Mouse (Mus musculus) limb, embryonic 15.5 days (tissue): Measurements from ENCODE around the gene Prl8a2. TPM values are rescaled to one million over a fixed set of nuclear protein-coding genes. Genes with fewer than 3 reads are reported as not detected.

Experiments used
- ATAC-seq: fragments of 200-750 bp; cut with Nextera tagmentation; 2 replicates; pipeline ENCODE4 v1.8.0; 2017; ENCODE audit warnings: low read depth, moderate TSS enrichment; ENCODE audit not compliant: insufficient number of reproducible peaks, low FRiP score, low TSS enrichment
- H3K27ac ChIP-seq: fragments of 300-500 bp; sonication (generic); 2 replicates; pipeline ENCODE4 v1.5.1; 2015; ENCODE audit warnings: moderate library complexity, mild to moderate bottlenecking, inconsistent platforms
- H3K27me3 ChIP-seq: fragments of 300-500 bp; sonication (generic); 2 replicates; pipeline ENCODE4 v1.6.1; 2015; ENCODE audit warnings: inconsistent platforms
- H3K36me3 ChIP-seq: fragments of 300-500 bp; sonication (generic); 2 replicates; pipeline ENCODE4 v1.6.1; 2015; ENCODE audit warnings: inconsistent platforms
- H3K4me1 ChIP-seq: fragments of 300-500 bp; sonication (generic); 2 replicates; pipeline ENCODE4 v1.6.1; 2015; ENCODE audit warnings: inconsistent platforms
- H3K4me2 ChIP-seq: fragments of 300-500 bp; sonication (generic); 2 replicates; pipeline ENCODE4 v1.6.1; 2015; ENCODE audit warnings: mild to moderate bottlenecking, inconsistent platforms
- H3K4me3 ChIP-seq: fragments of 300-500 bp; sonication (generic); 2 replicates; pipeline ENCODE4 v1.5.1; 2015; ENCODE audit warnings: mild to moderate bottlenecking, inconsistent platforms
- H3K9ac ChIP-seq: fragments of 300-500 bp; sonication (generic); 2 replicates; pipeline ENCODE4 v1.6.1; 2015; ENCODE audit warnings: inconsistent platforms
- H3K9me3 ChIP-seq: fragments of 300-500 bp; sonication (generic); 2 replicates; pipeline ENCODE4 v1.6.1; 2016; ENCODE audit warnings: inconsistent platforms
- WGBS: fragments of 180-500 bp; shearing (Covaris S2); methylation state at CpG from one replicate; pipeline ENCODE4 v1.1.7; 2015; 5-methylcytosine and 5-hydroxymethylcytosine counted together
- polyA plus RNA-seq: library from polyadenylated mRNA; unstranded; fragments of >200 nt; fragmentation: Nextera tagmentation; extraction: Ambion mirVana; gene quantifications from 2 replicates; pipeline ENCODE4 v1.2.1, GENCODE M21; 2015

Prl8a2 gene
- not detected in 2 replicates for polyA plus RNA-seq

DNA sequence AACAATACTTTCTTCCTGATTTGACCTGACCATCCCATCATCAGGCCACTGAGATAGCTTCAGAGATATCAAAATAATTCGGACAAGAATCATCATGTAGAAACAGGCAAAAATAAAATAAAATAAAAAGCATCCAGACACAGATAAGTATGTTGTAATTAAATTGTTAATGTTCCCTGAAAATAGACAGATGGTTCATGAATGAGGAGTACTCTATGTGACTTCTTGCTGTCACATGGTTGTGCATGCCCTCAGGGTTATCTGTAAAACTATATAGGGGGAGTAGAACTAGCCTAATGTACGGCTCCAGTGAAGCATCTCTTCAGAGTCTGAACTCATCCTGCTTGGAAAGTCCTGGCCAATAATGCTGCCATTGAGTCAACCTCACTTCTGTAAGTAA lies at the start of gene Prl8a2:
TSS of gene Prl8a2 (plus strand) at position 301 of the 400 bp plus-strand sequence.
- no peak within 1 kb of the TSS for H3K4me2 ChIP-seq
- no peaks in the 10 kb centered on the region for H3K27me3 ChIP-seq
- 69% methylated on average over 2 of the region's 2 CpGs for WGBS
- H3K36me3 ChIP-seq = no peaks in the 10 kb centered on the region
- ATAC-seq = no peak
- H3K4me1 ChIP-seq = no peaks in the 10 kb centered on the region
- H3K9me3 ChIP-seq = no peaks in the 10 kb centered on the region
- no peak within 1 kb of the TSS for H3K27ac ChIP-seq
- no peak within 1 kb of the TSS for H3K4me3 ChIP-seq
- H3K9ac ChIP-seq = no peak within 1 kb of the TSS

GRCm38 (mm10) chr13:27312334-27313225 lies 32.9 kb upstream of the Prl8a2 start, which contains the start of gene Prl6a1:
Gene Prl6a1 (plus strand): TSS chr13:27312627.
- 46% methylated on average over 7 of the region's 7 CpGs for WGBS
- no peaks in the 10 kb centered on the region for H3K27me3 ChIP-seq
- H3K4me2 ChIP-seq = no peak within 1 kb of the TSS
- no peak within 1 kb of the TSS for H3K4me3 ChIP-seq
- H3K36me3 ChIP-seq = no peaks in the 10 kb centered on the region
- no peak within 1 kb of the TSS for H3K9ac ChIP-seq
- no peak within 1 kb of the TSS for H3K27ac ChIP-seq
- H3K4me1 ChIP-seq = no peaks in the 10 kb centered on the region
- no peak for ATAC-seq
- no peaks in the 10 kb centered on the region for H3K9me3 ChIP-seq

DNA sequence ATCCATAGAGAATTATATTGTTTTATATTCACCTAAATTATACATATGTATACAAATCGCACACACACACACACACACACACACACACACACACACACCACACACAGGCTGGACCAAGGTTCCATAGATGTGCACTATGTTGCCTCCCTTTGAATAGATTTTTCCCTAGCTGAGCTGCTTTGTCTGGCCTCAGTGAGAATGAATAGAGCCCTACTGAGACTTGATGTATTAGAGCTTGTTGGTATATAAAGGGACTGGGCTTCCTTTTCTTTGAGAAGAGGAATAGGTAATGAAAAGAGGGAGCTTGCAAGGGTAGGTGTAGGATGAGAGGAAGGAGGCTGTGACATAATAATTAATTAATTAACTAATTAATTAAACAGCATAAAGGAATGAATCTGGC lies 10.5 kb upstream of the Prl8a2 start:
- no peaks in the 10 kb centered on the region for H3K27me3 ChIP-seq
- ATAC-seq = no peak
- no peaks in the 10 kb centered on the region for H3K4me1 ChIP-seq
- no peak overlapping the region for H3K4me3 ChIP-seq
- no peak overlapping the region for H3K27ac ChIP-seq
- no peak overlapping the region for H3K4me2 ChIP-seq
- no peak overlapping the region for H3K9ac ChIP-seq
- no peaks in the 10 kb centered on the region for H3K36me3 ChIP-seq
- WGBS = 94% methylated on average over 1 of the region's 1 CpGs
- H3K9me3 ChIP-seq = no peaks in the 10 kb centered on the region

GRCm38 (mm10) chr13:27342733-27343275 lies 2.7 kb upstream of the Prl8a2 start:
- no peak overlapping the region for H3K27ac ChIP-seq
- H3K27me3 ChIP-seq = no peaks in the 10 kb centered on the region
- H3K9me3 ChIP-seq = no peaks in the 10 kb centered on the region
- no peaks in the 10 kb centered on the region for H3K4me1 ChIP-seq
- WGBS = 48% methylated on average over 3 of the region's 3 CpGs
- no peak overlapping the region for H3K9ac ChIP-seq
- no peaks in the 10 kb centered on the region for H3K36me3 ChIP-seq
- no peak overlapping the region for H3K4me3 ChIP-seq
- ATAC-seq = no peak
- H3K4me2 ChIP-seq = no peak overlapping the region

DNA sequence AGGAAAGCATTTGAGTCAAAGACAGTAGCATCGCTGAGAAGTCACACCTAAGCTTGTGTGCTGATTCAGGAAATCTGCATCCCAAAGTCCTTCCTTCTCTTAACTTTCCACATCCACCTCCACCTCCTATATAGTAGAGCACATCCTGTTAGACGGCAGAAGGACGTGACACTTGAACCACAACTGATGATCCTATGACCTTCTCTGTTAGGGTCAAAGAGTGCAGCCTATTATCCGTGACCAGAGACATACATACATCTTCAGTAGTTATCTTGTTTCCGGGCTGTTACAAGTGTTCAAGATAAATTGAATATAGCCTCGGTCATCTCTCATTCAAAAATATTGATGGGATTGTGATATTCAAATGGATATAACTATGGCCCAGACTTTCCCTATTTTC lies 45.3 kb downstream of the Prl8a2 start, which contains the start of gene Prl2b1:
TSS of gene Prl2b1 (minus strand) at position 101 of the 400 bp plus-strand sequence.
- Histone ChIP-seq H3K4me2 (no peak within 1 kb of the TSS), H3K36me3 (no peaks in the 10 kb centered on the region), H3K4me3 (no peak within 1 kb of the TSS), H3K27ac (no peak within 1 kb of the TSS), H3K9me3 (no peaks in the 10 kb centered on the region), H3K4me1 (no peaks in the 10 kb centered on the region), H3K9ac (no peak within 1 kb of the TSS), H3K27me3 (no peaks in the 10 kb centered on the region)
- 84% methylated on average over 6 of the region's 6 CpGs for WGBS
- no peak for ATAC-seq

- Histone ChIP-seq H3K27ac (no peak overlapping the region), H3K4me2 (no peak overlapping the region), H3K4me1 (no peaks in the 10 kb centered on the region), H3K36me3 (no peaks in the 10 kb centered on the region), H3K4me3 (no peak overlapping the region), H3K9ac (no peak overlapping the region), H3K9me3 (no peaks in the 10 kb centered on the region), H3K27me3 (no peaks in the 10 kb centered on the region)
- no peak for ATAC-seq
- WGBS = 79% methylated on average over 7 of the region's 7 CpGs
Observed at GRCm38 (mm10) chr13:27399061-27399724, 53.7 kb downstream of the Prl8a2 start.

Other genes starting within 250 kb of the Prl8a2 start
- gene Prl3d2, start 224.0 kb upstream of the Prl8a2 start, polyA plus RNA-seq = not detected in 2 replicates
- not detected in 2 replicates for gene Prl3d3, start 188.9 kb upstream of the Prl8a2 start, polyA plus RNA-seq
- gene Prl3c1, start 149.0 kb upstream of the Prl8a2 start, polyA plus RNA-seq = not detected in 2 replicates
- gene Prl3b1, start 103.8 kb upstream of the Prl8a2 start, polyA plus RNA-seq = not detected in 2 replicates
- gene Prl3a1, start 86.2 kb upstream of the Prl8a2 start, polyA plus RNA-seq = not detected in 2 replicates
- gene Prl6a1, start 33.0 kb upstream of the Prl8a2 start, polyA plus RNA-seq = not detected in 2 replicates
- gene Prl2b1, start 45.2 kb downstream of the Prl8a2 start, polyA plus RNA-seq = not detected in 2 replicates
- gene Prl8a6, start 93.0 kb downstream of the Prl8a2 start, polyA plus RNA-seq = not detected in 2 replicates
- not detected in 2 replicates for gene Prl8a8, start 167.5 kb downstream of the Prl8a2 start, polyA plus RNA-seq
- gene Prl8a9, start 218.9 kb downstream of the Prl8a2 start, polyA plus RNA-seq = not detected in 2 replicates
- not detected in 2 replicates for gene Prl8a1, start 236.5 kb downstream of the Prl8a2 start, polyA plus RNA-seq